ENCODE assay signal across 11 mouse cellular contexts in genomic region chr2:28068537-28068878, GRCm38 (mm10). TPM values are rescaled to one million over a fixed set of nuclear protein-coding genes. Genes with fewer than 3 reads are reported as not detected.
DNase-seq lines count a peak whose midpoint lies in the region; ATAC-seq and TF ChIP-seq lines count a peak whose summit lies in the region.
"Had no signal": no experiment of that assay in that cellular context is flagged by ENCODE, and none has a peak within 500 bp of the region (broad histone marks: within the 10 kb centered on the region; RNA-seq: fewer than 3 reads in every experiment).

No protein-coding gene starts in this region.

- no peak for TF ChIP-seq POLR2A in lung, adult 2 months (IDR thresholded peaks at IDR 0.05; ENCODE audit: borderline replicate concordance, extremely low read depth, low read depth, low read length)

- peak; percentile 36; the same call in 1 of the 2 replicates for ATAC-seq in lung, embryonic 16.5 days (ENCODE audit: low read depth)
- peak; percentile 94 for ATAC-seq in forebrain, embryonic 15.5 days (replicated peaks)
- no peak for ATAC-seq in midbrain, postnatal 0 days (ENCODE audit: low FRiP score)
- no peak for ATAC-seq in inflammation-experienced regulatory T-cells, adult 6 months
- ATAC-seq: Patski had no signal

- no peak overlapping the region for H3K4me3 ChIP-seq in lung, embryonic 16.5 days (ENCODE audit: low read length)
- H3K4me3 ChIP-seq in lung, adult 2 months (replicated peaks; ENCODE audit: extremely low read depth, low read depth, low read length), result no peak overlapping the region
- H3K4me3 ChIP-seq in forebrain, embryonic 15.5 days, result no peak overlapping the region
- H3K4me3 ChIP-seq in midbrain, postnatal 0 days (ENCODE audit: low read depth, low read length), result no peak overlapping the region
- H3K4me3 ChIP-seq: heart, embryonic 13.5 days had no signal

- 43% methylated on average over 9 of the region's 9 CpGs for WGBS in lung, embryonic 16.5 days
- WGBS in lung, adult 2 months, result 81% methylated on average over 9 of the region's 9 CpGs
- 27% methylated on average over 9 of the region's 9 CpGs for WGBS in forebrain, embryonic 15.5 days
- WGBS in midbrain, postnatal 0 days, result 32% methylated on average over 9 of the region's 9 CpGs

- H3K27ac ChIP-seq in lung, embryonic 16.5 days (ENCODE audit: low read length), result no peak overlapping the region
- H3K27ac ChIP-seq in forebrain, embryonic 15.5 days (replicated peaks), result peak overlapping the region; percentile 74
- H3K27ac ChIP-seq in midbrain, postnatal 0 days (ENCODE audit: low read depth, low read length), result no peak overlapping the region
- H3K27ac ChIP-seq: heart, embryonic 13.5 days had no signal

- TF ChIP-seq CTCF in lung, adult 2 months (IDR thresholded peaks at IDR 0.05; ENCODE audit: insufficient read depth, low read length), result no peak
- no peak for TF ChIP-seq CTCF in midbrain, postnatal 0 days (IDR thresholded peaks at IDR 0.05)

- no peaks in the 10 kb centered on the region for H3K9me3 ChIP-seq in lung, embryonic 16.5 days (ENCODE audit: control insufficient read depth, low read length)
- no peaks in the 10 kb centered on the region for H3K9me3 ChIP-seq in forebrain, embryonic 15.5 days
- no peaks in the 10 kb centered on the region for H3K9me3 ChIP-seq in midbrain, postnatal 0 days (ENCODE audit: low read length)
- H3K9me3 ChIP-seq: heart, embryonic 13.5 days had no signal

- no peak overlapping the region for H3K9ac ChIP-seq in lung, embryonic 16.5 days (ENCODE audit: low read length)
- no peak overlapping the region for H3K9ac ChIP-seq in forebrain, embryonic 15.5 days (replicated peaks)
- H3K9ac ChIP-seq in midbrain, postnatal 0 days (replicated peaks; ENCODE audit: low read length, poor library complexity, severe bottlenecking), result no peak overlapping the region
- H3K9ac ChIP-seq: heart, embryonic 13.5 days had no signal

- DNase-seq in lung, adult 2 months, result no peak
- peak; percentile 90 to 92 for DNase-seq in layer of hippocampus, postnatal 36 days
- peak; percentile 56 for DNase-seq in midbrain, postnatal 0 days (ENCODE audit: low spot score)
- DNase-seq in lung, postnatal 14 days, result no peak
- DNase-seq in thymus, postnatal 10 days (ENCODE audit: low spot score in 2 of 2), result no peak

- H3K4me1 ChIP-seq in lung, embryonic 16.5 days (replicated peaks; ENCODE audit: control insufficient read depth, insufficient read depth, low read length), result no peaks in the 10 kb centered on the region
- no peaks in the 10 kb centered on the region for H3K4me1 ChIP-seq in lung, adult 2 months (ENCODE audit: control insufficient read depth, insufficient read depth, low read length)
- H3K4me1 ChIP-seq in forebrain, embryonic 15.5 days, result peaks cover 21% of the 10 kb centered on the region
- 0 out of 2 replicates have a peak, but pooled peaks cover 3% of the 10 kb centered on the region for H3K4me1 ChIP-seq in midbrain, postnatal 0 days (ENCODE audit: insufficient read depth, low read length)

- no peaks in the 10 kb centered on the region for H3K36me3 ChIP-seq in lung, embryonic 16.5 days (ENCODE audit: control insufficient read depth, insufficient read depth, low read length)
- no peaks in the 10 kb centered on the region for H3K36me3 ChIP-seq in forebrain, embryonic 15.5 days
- H3K36me3 ChIP-seq in midbrain, postnatal 0 days (ENCODE audit: insufficient read depth, low read length), result no peaks in the 10 kb centered on the region
- H3K36me3 ChIP-seq: heart, embryonic 13.5 days had no signal

- no peaks in the 10 kb centered on the region for H3K27me3 ChIP-seq in lung, embryonic 16.5 days (ENCODE audit: control insufficient read depth, insufficient read depth, low read depth, low read length)
- no peaks in the 10 kb centered on the region for H3K27me3 ChIP-seq in forebrain, embryonic 15.5 days
- no peaks in the 10 kb centered on the region for H3K27me3 ChIP-seq in midbrain, postnatal 0 days (ENCODE audit: insufficient read depth, low read length)
- H3K27me3 ChIP-seq: heart, embryonic 13.5 days had no signal

- no peak overlapping the region for H3K4me2 ChIP-seq in lung, embryonic 16.5 days (ENCODE audit: low read depth, low read length)
- no peak overlapping the region for H3K4me2 ChIP-seq in forebrain, embryonic 15.5 days (replicated peaks)
- no peak overlapping the region for H3K4me2 ChIP-seq in midbrain, postnatal 0 days (ENCODE audit: low read depth, low read length, poor library complexity, severe bottlenecking)
- H3K4me2 ChIP-seq: heart, embryonic 13.5 days had no signal

RNA-seq across cellular contexts. Expression of gene Fcnb, which starts 16.2 kb away (rescaled TPM):
- polyA plus RNA-seq in lung, embryonic 16.5 days (2015; fragmentation: Nextera tagmentation; extraction: Ambion mirVana), result 0.25 and 1.4 TPM in 2 replicates
- polyA plus RNA-seq in lung, adult 2 months (2012; rRNA removed), result 0.13 TPM in 1 of 2 replicates, not detected in the other
- polyA plus RNA-seq in forebrain, embryonic 15.5 days (2015; fragmentation: Nextera tagmentation; extraction: Ambion mirVana), result 0.20 TPM in 1 of 2 replicates, not detected in the other
- not detected for total RNA-seq in layer of hippocampus, postnatal 36 days (2021)
- not detected in 2 replicates for total RNA-seq in midbrain, postnatal 0 days (2014; rRNA removed)
- not detected in 2 replicates for polyA plus RNA-seq in midbrain, postnatal 0 days (2015; fragmentation: Nextera tagmentation; extraction: Ambion mirVana)
- not detected for polyA plus RNA-seq in inflammation-experienced regulatory T-cells, adult 6 months (2017; shearing (Covaris generic))
- total RNA-seq: neutrophil, adult 5-6 weeks had no signal
- polyA plus RNA-seq: Patski had no signal

Comparison
In these comparisons a context has a peak if more than half of its experiments do, and no peak if none do; other contexts are left out.
1. ATAC-seq: peak in lung, embryonic 16.5 days (single experiment) and forebrain, embryonic 15.5 days (single experiment); none in midbrain, postnatal 0 days (single experiment) and inflammation-experienced regulatory T-cells, adult 6 months (single experiment).
2. DNase-seq: peak in layer of hippocampus, postnatal 36 days (2 of 2) and midbrain, postnatal 0 days (single experiment); none in lung, adult 2 months (single experiment), lung, postnatal 14 days (single experiment) and thymus, postnatal 10 days (0 of 2).